Mouse (Mus musculus): ENCODE measurements around the gene Ovol1. TPM values are rescaled to one million over a fixed set of nuclear protein-coding genes. Genes with fewer than 3 reads are reported as not detected.
A peak's percentile ranks its signal among the peaks of the same experiment; 100 is the strongest.

The Ovol1 gene
- polyA plus RNA-seq, 1 experiment: 11.2 TPM

DNA sequence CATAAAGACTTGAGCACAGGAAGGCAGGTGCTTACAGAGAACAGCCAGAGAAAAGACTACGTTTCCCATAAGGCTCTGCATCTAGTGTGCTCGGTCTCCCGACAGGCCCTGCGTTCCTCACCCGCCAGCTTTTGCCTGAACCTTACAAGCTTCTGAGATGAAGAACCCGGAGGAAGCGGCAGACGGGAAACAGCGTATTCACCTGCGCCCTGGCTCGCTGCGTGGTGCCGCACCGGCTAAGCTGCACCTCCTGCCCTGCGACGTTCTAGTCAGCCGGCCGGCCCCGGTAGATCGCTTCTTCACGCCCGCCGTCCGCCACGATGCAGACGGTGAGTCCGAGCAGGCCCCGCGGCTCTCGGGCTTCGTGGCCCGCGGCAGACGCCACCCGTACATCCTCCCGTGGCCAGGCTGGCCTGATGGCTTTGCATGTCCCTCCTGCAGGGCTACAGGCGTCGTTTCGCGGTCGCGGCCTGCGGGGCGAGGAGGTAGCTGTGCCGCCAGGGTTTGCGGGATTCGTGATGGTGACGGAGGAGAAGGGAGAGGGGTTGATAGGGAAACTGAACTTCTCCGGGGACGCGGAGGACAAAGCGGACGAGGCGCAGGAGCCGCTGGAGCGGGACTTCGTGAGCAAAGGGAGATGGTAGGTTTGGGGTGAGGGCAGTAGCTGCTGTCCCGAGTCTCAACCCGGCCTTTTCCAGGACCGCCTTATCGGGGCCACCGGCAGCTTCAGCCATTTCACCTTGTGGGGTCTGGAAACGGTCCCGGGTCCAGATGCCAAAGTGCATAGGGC lies 41.5 kb upstream of the Ovol1 start, which contains the start of gene Rnaseh2c:
Gene Rnaseh2c, plus strand, starts transcription at position 122 of the 790 bp plus-strand sequence.
- no peak for TF ChIP-seq CTCF (IDR thresholded peaks at IDR 0.05; ENCODE audit: insufficient read depth, low read length)
- TF ChIP-seq POLR2A (IDR thresholded peaks at IDR 0.05; ENCODE audit: borderline replicate concordance, extremely low read depth, low read depth, low read length): peak; percentile 42; the same call in 1 of the 2 replicates
- peak within 1 kb of the TSS; percentile 63 for H3K4me3 ChIP-seq (replicated peaks; ENCODE audit: extremely low read depth, low read depth, low read length)
- peaks cover 9% of the 10 kb centered on the region for H3K4me1 ChIP-seq (ENCODE audit: control insufficient read depth, insufficient read depth, low read length)
- DNase-seq: peak; percentile 64
- under 1% methylated on average over 64 of the region's 64 CpGs for WGBS

DNA sequence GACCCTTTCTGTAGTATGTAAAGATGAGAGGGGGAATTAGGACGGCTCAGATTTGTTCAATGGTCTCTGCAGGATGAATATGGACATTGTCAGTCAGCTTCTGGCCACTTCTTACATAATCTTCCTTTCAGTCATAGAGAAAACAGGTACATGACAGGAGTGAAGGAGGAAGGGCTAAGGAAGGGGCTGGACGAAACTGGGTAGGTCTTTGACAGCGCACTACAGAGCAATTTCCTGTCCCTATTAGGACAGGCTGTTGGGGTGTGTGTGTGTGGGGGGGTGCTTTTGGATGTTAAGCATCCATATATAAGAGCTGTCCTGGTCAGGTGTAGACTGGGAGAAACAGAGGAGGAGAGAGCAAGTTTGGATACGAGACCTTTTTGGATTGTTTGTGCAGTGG lies 38.8 kb upstream of the Ovol1 start:
- H3K4me1 ChIP-seq (ENCODE audit: control insufficient read depth, insufficient read depth, low read length): peaks cover 9% of the 10 kb centered on the region
- DNase-seq: no peak
- H3K4me3 ChIP-seq (replicated peaks; ENCODE audit: extremely low read depth, low read depth, low read length): no peak overlapping the region
- WGBS: 70% methylated on average over 4 of the region's 4 CpGs
- TF ChIP-seq POLR2A (IDR thresholded peaks at IDR 0.05; ENCODE audit: borderline replicate concordance, extremely low read depth, low read depth, low read length) (no peak), CTCF (IDR thresholded peaks at IDR 0.05; ENCODE audit: insufficient read depth, low read length) (no peak)

DNA sequence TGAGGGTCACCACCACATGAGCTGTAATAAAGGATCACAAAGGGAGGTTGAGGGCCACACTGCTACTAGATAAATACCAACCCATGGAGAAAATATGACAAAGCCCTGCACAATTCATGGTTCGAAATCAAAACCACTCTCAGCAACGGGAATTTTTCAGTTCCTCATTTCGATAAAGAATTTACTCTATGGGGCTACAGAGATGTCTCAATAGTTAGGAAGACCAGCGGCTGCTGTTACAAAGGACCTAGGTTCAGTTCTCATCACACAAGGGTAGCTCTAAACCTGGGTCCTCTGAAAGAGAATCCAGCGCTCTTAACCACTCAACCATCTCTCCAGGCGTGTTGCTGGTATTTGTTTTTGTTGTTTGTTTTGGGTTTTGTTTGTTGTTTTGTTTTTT lies 31.4 kb upstream of the Ovol1 start:
- Histone ChIP-seq H3K4me1 (ENCODE audit: control insufficient read depth, insufficient read depth, low read length) (no peaks in the 10 kb centered on the region), H3K4me3 (replicated peaks; ENCODE audit: extremely low read depth, low read depth, low read length) (no peak overlapping the region)
- TF ChIP-seq POLR2A (IDR thresholded peaks at IDR 0.05; ENCODE audit: borderline replicate concordance, extremely low read depth, low read depth, low read length) (no peak), CTCF (IDR thresholded peaks at IDR 0.05; ENCODE audit: insufficient read depth, low read length) (no peak)
- whole genome bisulfite sequencing: 79% methylated on average over 6 of the region's 6 CpGs
- DNase-seq: no peak

DNA sequence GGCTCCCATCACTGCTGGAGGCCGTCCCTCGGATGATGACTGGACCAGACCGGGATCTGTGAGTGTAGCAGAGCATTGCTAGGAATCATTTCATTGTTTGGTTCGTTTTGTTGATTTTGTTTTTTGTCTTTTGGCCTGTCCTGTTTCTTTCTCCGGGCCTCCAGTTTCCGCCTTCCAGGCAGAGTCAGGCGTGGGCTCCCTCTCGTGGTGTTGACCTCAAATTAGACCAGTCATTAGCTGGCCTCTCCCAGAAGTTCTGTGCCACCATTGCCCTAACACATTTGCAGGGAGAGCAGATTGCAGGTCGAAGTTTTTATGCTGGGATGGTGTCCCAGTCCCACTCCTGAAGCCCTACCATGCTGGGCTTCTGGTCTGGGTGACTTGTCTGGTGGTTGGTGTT lies 28.7 kb upstream of the Ovol1 start:
- Histone ChIP-seq H3K4me3 (replicated peaks; ENCODE audit: extremely low read depth, low read depth, low read length) (no peak overlapping the region), H3K4me1 (ENCODE audit: control insufficient read depth, insufficient read depth, low read length) (no peaks in the 10 kb centered on the region)
- peak; percentile 16; the same call in 1 of the 2 replicates for TF ChIP-seq CTCF (IDR thresholded peaks at IDR 0.05; ENCODE audit: insufficient read depth, low read length)
- TF ChIP-seq POLR2A (IDR thresholded peaks at IDR 0.05; ENCODE audit: borderline replicate concordance, extremely low read depth, low read depth, low read length): no peak
- no peak for DNase-seq
- WGBS: 57% methylated on average over 9 of the region's 9 CpGs

DNA sequence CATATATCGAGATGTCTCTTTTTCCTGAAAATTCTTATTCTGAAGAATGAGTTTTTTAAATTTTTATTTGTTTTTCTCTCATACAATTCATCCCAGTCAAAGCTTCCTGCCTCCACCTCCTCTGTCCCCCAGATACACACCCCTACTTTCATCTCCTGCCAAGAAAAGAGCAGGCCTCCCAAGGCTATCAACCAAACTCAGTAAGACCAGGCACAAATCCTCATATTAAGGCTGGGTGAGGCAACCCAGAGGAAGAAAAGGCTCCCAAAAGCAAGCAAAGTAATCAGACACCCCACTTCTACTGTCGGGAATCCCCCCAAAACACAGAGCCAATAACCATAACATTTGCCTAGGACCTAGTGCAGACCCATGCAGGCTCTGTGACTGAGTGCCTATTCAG lies 21.5 kb upstream of the Ovol1 start:
- 65% methylated on average over 2 of the region's 2 CpGs for WGBS
- H3K4me1 ChIP-seq (ENCODE audit: control insufficient read depth, insufficient read depth, low read length): no peaks in the 10 kb centered on the region
- TF ChIP-seq POLR2A (IDR thresholded peaks at IDR 0.05; ENCODE audit: borderline replicate concordance, extremely low read depth, low read depth, low read length): no peak
- no peak for TF ChIP-seq CTCF (IDR thresholded peaks at IDR 0.05; ENCODE audit: insufficient read depth, low read length)
- DNase-seq: no peak
- H3K4me3 ChIP-seq (replicated peaks; ENCODE audit: extremely low read depth, low read depth, low read length): no peak overlapping the region

DNA sequence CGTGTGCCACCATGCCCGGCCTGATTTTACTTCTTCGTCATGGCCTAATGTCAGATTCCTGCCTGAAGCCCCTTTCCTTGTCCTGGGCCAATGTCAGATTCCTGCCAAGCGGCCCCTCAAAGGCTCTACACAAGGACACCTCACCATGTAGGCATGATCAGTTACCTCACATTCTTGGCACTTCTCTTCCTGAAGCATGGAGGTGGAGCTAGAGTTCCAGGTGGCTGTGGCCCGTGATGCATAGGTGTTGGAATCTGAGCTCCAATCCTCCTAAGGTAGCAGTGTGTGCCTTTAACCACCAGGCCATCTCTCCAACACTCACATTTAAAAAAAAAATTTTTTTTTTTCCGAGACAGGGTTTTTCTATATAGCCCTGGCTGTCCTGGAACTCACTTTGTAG lies 20.3 kb upstream of the Ovol1 start:
- WGBS: 86% methylated on average over 6 of the region's 6 CpGs

DNA sequence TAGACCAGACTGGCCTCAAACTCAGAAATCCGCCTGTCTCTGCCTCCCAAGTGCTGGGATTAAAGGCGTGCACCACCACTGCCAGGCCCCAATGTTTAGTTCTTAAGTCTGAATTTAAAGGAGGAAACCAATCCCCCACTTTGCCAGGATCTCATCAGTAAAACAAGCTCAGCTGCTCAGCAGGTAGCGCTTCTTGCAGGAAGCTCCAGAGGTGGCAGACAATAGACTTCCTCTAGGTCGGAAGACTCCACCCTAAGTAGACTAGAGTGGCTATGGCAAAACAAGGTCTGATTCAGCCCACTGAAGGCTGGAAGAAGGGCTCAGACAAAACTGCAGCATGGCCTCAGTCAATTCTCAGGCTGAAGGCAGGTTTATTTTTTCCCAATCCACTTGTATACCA lies 19.5 kb upstream of the Ovol1 start:
- Histone ChIP-seq H3K4me3 (replicated peaks; ENCODE audit: extremely low read depth, low read depth, low read length) (no peak overlapping the region), H3K4me1 (ENCODE audit: control insufficient read depth, insufficient read depth, low read length) (no peaks in the 10 kb centered on the region)
- TF ChIP-seq CTCF (IDR thresholded peaks at IDR 0.05; ENCODE audit: insufficient read depth, low read length): no peak
- TF ChIP-seq POLR2A (IDR thresholded peaks at IDR 0.05; ENCODE audit: borderline replicate concordance, extremely low read depth, low read depth, low read length): no peak
- no peak for DNase-seq
- WGBS: 53% methylated on average over 4 of the region's 4 CpGs

More for the DNA sequence above, 20.3 kb upstream of the Ovol1 start:
- H3K4me3 ChIP-seq (replicated peaks; ENCODE audit: extremely low read depth, low read depth, low read length): no peak overlapping the region
- no peak for DNase-seq
- TF ChIP-seq POLR2A (IDR thresholded peaks at IDR 0.05; ENCODE audit: borderline replicate concordance, extremely low read depth, low read depth, low read length): no peak
- TF ChIP-seq CTCF (IDR thresholded peaks at IDR 0.05; ENCODE audit: insufficient read depth, low read length): no peak
- H3K4me1 ChIP-seq (ENCODE audit: control insufficient read depth, insufficient read depth, low read length): no peaks in the 10 kb centered on the region

DNA sequence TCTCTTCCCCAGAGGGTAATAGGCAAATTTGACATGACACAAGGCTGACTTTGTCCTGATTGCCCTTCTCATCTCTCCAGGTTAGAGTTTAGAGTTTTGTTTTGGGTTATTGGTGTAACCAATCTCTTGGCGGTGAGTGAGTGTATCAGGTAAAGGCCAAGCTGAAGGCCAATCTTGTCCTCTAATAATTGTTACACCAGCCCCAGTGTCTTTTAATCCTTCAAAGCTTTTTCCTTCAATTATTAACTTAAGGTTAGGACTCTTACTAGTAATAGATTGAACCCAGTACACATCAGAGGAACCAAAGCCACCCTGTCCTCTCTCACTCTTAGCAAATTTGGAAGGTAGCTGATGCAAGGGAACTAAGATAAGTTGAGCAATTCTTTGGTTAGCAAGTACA lies 14.9 kb upstream of the Ovol1 start:
- Histone ChIP-seq H3K4me3 (replicated peaks; ENCODE audit: extremely low read depth, low read depth, low read length) (no peak overlapping the region), H3K4me1 (ENCODE audit: control insufficient read depth, insufficient read depth, low read length) (peaks cover 6% of the 10 kb centered on the region)
- DNase-seq: no peak
- WGBS: 100% methylated on average over 1 of the region's 1 CpGs
- no peak for TF ChIP-seq CTCF (IDR thresholded peaks at IDR 0.05; ENCODE audit: insufficient read depth, low read length)
- TF ChIP-seq POLR2A (IDR thresholded peaks at IDR 0.05; ENCODE audit: borderline replicate concordance, extremely low read depth, low read depth, low read length): no peak

DNA sequence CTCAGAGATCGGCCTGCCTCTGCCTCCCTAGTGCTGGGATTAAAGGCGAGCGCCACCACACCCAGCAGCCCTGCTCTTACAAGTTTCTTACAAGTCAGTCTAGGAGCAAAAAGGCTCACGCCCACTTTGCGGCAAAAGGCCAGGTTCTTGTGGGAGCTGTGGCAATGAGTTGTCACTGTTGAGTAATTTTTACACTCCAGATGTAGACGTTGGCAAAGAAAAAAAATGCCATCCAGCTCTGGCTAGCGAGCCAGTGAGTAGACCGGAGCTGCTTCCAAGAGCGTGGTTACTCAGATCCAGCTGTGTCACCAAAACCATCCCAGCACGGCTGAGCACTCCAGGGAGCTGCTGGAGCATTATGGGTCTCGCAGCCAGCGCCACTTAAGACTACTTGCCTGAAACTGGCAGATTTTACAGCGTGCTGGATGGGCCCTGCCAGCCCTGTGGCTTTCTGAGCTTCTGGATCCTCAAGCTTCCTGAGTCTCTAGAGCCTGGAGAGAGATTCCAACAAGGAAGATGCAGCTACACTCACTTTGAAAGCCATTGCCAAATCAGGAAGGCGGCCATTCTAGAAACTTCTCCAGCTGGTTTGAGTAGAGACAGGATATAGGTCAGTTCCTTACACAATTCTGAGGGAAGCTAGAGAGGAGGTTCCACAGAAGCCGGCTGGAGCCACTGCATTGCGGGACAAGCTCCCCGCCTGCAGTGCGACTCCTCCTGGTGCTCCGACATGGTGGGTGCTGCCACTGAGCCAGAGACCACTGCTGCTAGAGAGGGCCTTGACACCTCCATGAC lies 12.1 kb upstream of the Ovol1 start:
- no peak for TF ChIP-seq POLR2A (IDR thresholded peaks at IDR 0.05; ENCODE audit: borderline replicate concordance, extremely low read depth, low read depth, low read length)
- no peak for TF ChIP-seq CTCF (IDR thresholded peaks at IDR 0.05; ENCODE audit: insufficient read depth, low read length)
- Histone ChIP-seq H3K4me1 (ENCODE audit: control insufficient read depth, insufficient read depth, low read length) (peaks cover 8% of the 10 kb centered on the region), H3K4me3 (replicated peaks; ENCODE audit: extremely low read depth, low read depth, low read length) (no peak overlapping the region)
- WGBS: 59% methylated on average over 19 of the region's 19 CpGs
- peak; percentile 60 for DNase-seq
